Mouse (Mus musculus) megakaryocyte, embryonic 14.5 days (primary cell): ENCODE results near the gene Cftr.

Experiments
- FLI1 ChIP-seq: IDR thresholded peaks from 2 replicates; pipeline ENCODE4 v1.6.1; 2012; ENCODE audit warnings: low read length, inconsistent platforms, mixed read lengths
- GATA1 ChIP-seq: IDR thresholded peaks from 3 replicates; pipeline ENCODE4 v1.6.1; 2012; ENCODE audit warnings: mixed read lengths, low read length, inconsistent platforms, borderline replicate concordance

- TF ChIP-seq GATA1: no peak
- no peak for TF ChIP-seq FLI1
These were observed 198.6 kb downstream of the Cftr start for GRCm38 (mm10) chr6:18369054-18369453.
